Mouse (Mus musculus) liver, embryonic 14.5 days (tissue): Measurements from ENCODE around the gene Apobec3.

Experiments
- CTCF ChIP-seq: IDR thresholded peaks from 2 replicates; pipeline ENCODE4 v1.5.1; 2016; ENCODE audit warnings: antibody characterized with exemption, low read depth, control low read depth
- EP300 ChIP-seq: IDR thresholded peaks from 2 replicates; pipeline ENCODE4 v1.6.1; 2016; ENCODE audit warnings: antibody characterized with exemption, low read depth

GRCm38 (mm10) chr15:79958418-79958817 is 67.0 kb downstream of the Apobec3 start:
- TF ChIP-seq CTCF (no peak), EP300 (no peak)
